Mouse (Mus musculus): ENCODE results near the gene Fkbp11. TPM values are rescaled to one million over a fixed set of nuclear protein-coding genes. Genes with fewer than 3 reads are reported as not detected.

Gene Fkbp11
- polyA plus RNA-seq, 1 experiment from 2014 or later = 3.8 TPM

- Histone ChIP-seq H3K9ac (ENCODE audit: low read length) (no peak overlapping the region), H3K4me2 (ENCODE audit: low read length) (no peak overlapping the region), H3K27me3 (replicated peaks; ENCODE audit: control insufficient read depth, insufficient read depth, low read length) (no peaks in the 10 kb centered on the region; the same call in 1 of the 2 replicates), H3K36me3 (ENCODE audit: control insufficient read depth, insufficient read depth, low read length) (no peaks in the 10 kb centered on the region), H3K27ac (ENCODE audit: low read depth, low read length) (no peak overlapping the region), H3K4me3 (ENCODE audit: low read depth, low read length) (no peak overlapping the region), H3K4me1 (ENCODE audit: control insufficient read depth, insufficient read depth, low read length) (peaks cover 11% of the 10 kb centered on the region), H3K9me3 (replicated peaks; ENCODE audit: control insufficient read depth, low read length) (no peaks in the 10 kb centered on the region)
- ATAC-seq (peak; percentile 15; the same call in 1 of the 2 replicates), DNase-seq (ENCODE audit: low spot score) (peak; percentile 72)
- 9% methylated on average over 7 of the region's 7 CpGs for WGBS
Observed at GRCm38 (mm10) chr15:98691486-98692147, 36.4 kb downstream of the Fkbp11 start.

GRCm38 (mm10) chr15:98689682-98690081 lies 38.3 kb downstream of the Fkbp11 start:
- no peak overlapping the region for H3K27ac ChIP-seq (ENCODE audit: low read depth, low read length)
- no peak overlapping the region for H3K4me2 ChIP-seq (ENCODE audit: low read length)
- H3K27me3 ChIP-seq (replicated peaks; ENCODE audit: control insufficient read depth, insufficient read depth, low read length) = no peaks in the 10 kb centered on the region
- no peak overlapping the region for H3K4me3 ChIP-seq (ENCODE audit: low read depth, low read length)
- no peak overlapping the region for H3K9ac ChIP-seq (ENCODE audit: low read length)
- no peaks in the 10 kb centered on the region for H3K36me3 ChIP-seq (ENCODE audit: control insufficient read depth, insufficient read depth, low read length)
- DNase-seq (ENCODE audit: low spot score) = no peak
- no peaks in the 10 kb centered on the region for H3K9me3 ChIP-seq (replicated peaks; ENCODE audit: control insufficient read depth, low read length)
- WGBS = 87% methylated on average over 2 of the region's 2 CpGs
- no peak for ATAC-seq
- H3K4me1 ChIP-seq (ENCODE audit: control insufficient read depth, insufficient read depth, low read length) = peaks cover 11% of the 10 kb centered on the region

- no peak overlapping the region for H3K9ac ChIP-seq (ENCODE audit: low read length)
- H3K4me3 ChIP-seq (ENCODE audit: low read depth, low read length) = no peak overlapping the region
- no peak overlapping the region for H3K27ac ChIP-seq (ENCODE audit: low read depth, low read length)
- H3K4me1 ChIP-seq (ENCODE audit: control insufficient read depth, insufficient read depth, low read length) = peaks cover 1% of the 10 kb centered on the region
- H3K4me2 ChIP-seq (ENCODE audit: low read length) = no peak overlapping the region
- ATAC-seq = no peak
- H3K27me3 ChIP-seq (replicated peaks; ENCODE audit: control insufficient read depth, insufficient read depth, low read length) = no peaks in the 10 kb centered on the region
- no peak for DNase-seq (ENCODE audit: low spot score)
- H3K9me3 ChIP-seq (replicated peaks; ENCODE audit: control insufficient read depth, low read length) = no peaks in the 10 kb centered on the region
- H3K36me3 ChIP-seq (ENCODE audit: control insufficient read depth, insufficient read depth, low read length) = no peaks in the 10 kb centered on the region
- WGBS = 72% methylated on average over 3 of the region's 3 CpGs
Observed at GRCm38 (mm10) chr15:98685926-98686325, 42.1 kb downstream of the Fkbp11 start.

- no peaks in the 10 kb centered on the region for H3K9me3 ChIP-seq (replicated peaks; ENCODE audit: control insufficient read depth, low read length)
- no peak overlapping the region for H3K4me3 ChIP-seq (ENCODE audit: low read depth, low read length)
- ATAC-seq = no peak
- 100% methylated on average over 1 of the region's 1 CpGs for WGBS
- H3K27ac ChIP-seq (ENCODE audit: low read depth, low read length) = no peak overlapping the region
- no peak for DNase-seq (ENCODE audit: low spot score)
- no peak overlapping the region for H3K9ac ChIP-seq (ENCODE audit: low read length)
- no peak overlapping the region for H3K4me2 ChIP-seq (ENCODE audit: low read length)
- H3K27me3 ChIP-seq (replicated peaks; ENCODE audit: control insufficient read depth, insufficient read depth, low read length) = no peaks in the 10 kb centered on the region
- no peaks in the 10 kb centered on the region for H3K4me1 ChIP-seq (ENCODE audit: control insufficient read depth, insufficient read depth, low read length)
- H3K36me3 ChIP-seq (ENCODE audit: control insufficient read depth, insufficient read depth, low read length) = no peaks in the 10 kb centered on the region
Observed at GRCm38 (mm10) chr15:98683746-98684145, 44.3 kb downstream of the Fkbp11 start.

GRCm38 (mm10) chr15:98683177-98683576 lies 44.8 kb downstream of the Fkbp11 start:
- no peaks in the 10 kb centered on the region for H3K9me3 ChIP-seq (replicated peaks; ENCODE audit: control insufficient read depth, low read length)
- 73% methylated on average over 10 of the region's 10 CpGs for WGBS
- DNase-seq (ENCODE audit: low spot score) (no peak), ATAC-seq (no peak)
- no peak overlapping the region for H3K4me3 ChIP-seq (ENCODE audit: low read depth, low read length)
- no peaks in the 10 kb centered on the region for H3K27me3 ChIP-seq (replicated peaks; ENCODE audit: control insufficient read depth, insufficient read depth, low read length)
- no peak overlapping the region for H3K4me2 ChIP-seq (ENCODE audit: low read length)
- H3K36me3 ChIP-seq (ENCODE audit: control insufficient read depth, insufficient read depth, low read length) = no peaks in the 10 kb centered on the region
- H3K4me1 ChIP-seq (ENCODE audit: control insufficient read depth, insufficient read depth, low read length) = no peaks in the 10 kb centered on the region
- no peak overlapping the region for H3K9ac ChIP-seq (ENCODE audit: low read length)
- H3K27ac ChIP-seq (ENCODE audit: low read depth, low read length) = no peak overlapping the region

- H3K4me2 ChIP-seq (ENCODE audit: low read length) = no peak overlapping the region
- H3K27ac ChIP-seq (ENCODE audit: low read depth, low read length) = no peak overlapping the region
- H3K4me1 ChIP-seq (ENCODE audit: control insufficient read depth, insufficient read depth, low read length) = peaks cover 2% of the 10 kb centered on the region; the same call in 1 of the 2 replicates
- H3K9me3 ChIP-seq (replicated peaks; ENCODE audit: control insufficient read depth, low read length) = no peaks in the 10 kb centered on the region
- no peak for DNase-seq (ENCODE audit: low spot score)
- H3K36me3 ChIP-seq (ENCODE audit: control insufficient read depth, insufficient read depth, low read length) = no peaks in the 10 kb centered on the region
- H3K4me3 ChIP-seq (ENCODE audit: low read depth, low read length) = no peak overlapping the region
- WGBS = 81% methylated on average over 7 of the region's 7 CpGs
- H3K27me3 ChIP-seq (replicated peaks; ENCODE audit: control insufficient read depth, insufficient read depth, low read length) = no peaks in the 10 kb centered on the region
- no peak for ATAC-seq
- no peak overlapping the region for H3K9ac ChIP-seq (ENCODE audit: low read length)
Observed at GRCm38 (mm10) chr15:98681633-98682032, 46.4 kb downstream of the Fkbp11 start.

GRCm38 (mm10) chr15:98680660-98681059 lies 47.3 kb downstream of the Fkbp11 start:
- Histone ChIP-seq H3K9me3 (replicated peaks; ENCODE audit: control insufficient read depth, low read length) (no peaks in the 10 kb centered on the region), H3K36me3 (ENCODE audit: control insufficient read depth, insufficient read depth, low read length) (no peaks in the 10 kb centered on the region), H3K27ac (ENCODE audit: low read depth, low read length) (no peak overlapping the region), H3K9ac (ENCODE audit: low read length) (no peak overlapping the region), H3K27me3 (replicated peaks; ENCODE audit: control insufficient read depth, insufficient read depth, low read length) (no peaks in the 10 kb centered on the region), H3K4me2 (ENCODE audit: low read length) (no peak overlapping the region), H3K4me3 (ENCODE audit: low read depth, low read length) (no peak overlapping the region), H3K4me1 (ENCODE audit: control insufficient read depth, insufficient read depth, low read length) (peaks cover 9% of the 10 kb centered on the region; the same call in 1 of the 2 replicates)
- no peak for DNase-seq (ENCODE audit: low spot score)
- 91% methylated on average over 8 of the region's 8 CpGs for WGBS
- no peak for ATAC-seq

- H3K4me3 ChIP-seq (ENCODE audit: low read depth, low read length) = no peak overlapping the region
- ATAC-seq = no peak
- H3K36me3 ChIP-seq (ENCODE audit: control insufficient read depth, insufficient read depth, low read length) = no peaks in the 10 kb centered on the region
- H3K27ac ChIP-seq (ENCODE audit: low read depth, low read length) = no peak overlapping the region
- H3K4me1 ChIP-seq (ENCODE audit: control insufficient read depth, insufficient read depth, low read length) = peaks cover 30% of the 10 kb centered on the region
- H3K27me3 ChIP-seq (replicated peaks; ENCODE audit: control insufficient read depth, insufficient read depth, low read length) = no peaks in the 10 kb centered on the region
- peak overlapping the region; percentile 84 for H3K4me2 ChIP-seq (ENCODE audit: low read length)
- no peak for DNase-seq (ENCODE audit: low spot score)
- H3K9ac ChIP-seq (ENCODE audit: low read length) = no peak overlapping the region
- H3K9me3 ChIP-seq (replicated peaks; ENCODE audit: control insufficient read depth, low read length) = no peaks in the 10 kb centered on the region
- WGBS = 75% methylated on average over 7 of the region's 7 CpGs
Observed at GRCm38 (mm10) chr15:98677977-98678376, 50.0 kb downstream of the Fkbp11 start.

- Histone ChIP-seq H3K4me2 (ENCODE audit: low read length) (peak within 1 kb of the TSS; percentile 84), H3K36me3 (ENCODE audit: control insufficient read depth, insufficient read depth, low read length) (no peaks in the 10 kb centered on the region), H3K9me3 (replicated peaks; ENCODE audit: control insufficient read depth, low read length) (no peaks in the 10 kb centered on the region), H3K27ac (ENCODE audit: low read depth, low read length) (no peak within 1 kb of the TSS), H3K27me3 (replicated peaks; ENCODE audit: control insufficient read depth, insufficient read depth, low read length) (no peaks in the 10 kb centered on the region), H3K4me3 (ENCODE audit: low read depth, low read length) (peak within 1 kb of the TSS; percentile 37), H3K4me1 (ENCODE audit: control insufficient read depth, insufficient read depth, low read length) (peaks cover 30% of the 10 kb centered on the region), H3K9ac (ENCODE audit: low read length) (peak within 1 kb of the TSS; percentile 56)
- DNase-seq (ENCODE audit: low spot score) (peak; percentile 96), ATAC-seq (peak; percentile 96)
- WGBS = under 1% methylated on average over 37 of the region's 37 CpGs
Observed at GRCm38 (mm10) chr15:98676940-98677728, 50.9 kb downstream of the Fkbp11 start, which contains the start of gene Rnd1. TSS of gene Rnd1 (minus strand) at chr15:98677461.
